Mouse (Mus musculus) brain, embryonic 14.5 days (tissue): ENCODE data around the gene Gli2.

Experiments used
- CTCF ChIP-seq: fragments of 200-500 bp; IDR thresholded peaks from 2 replicates; pipeline ENCODE4 v1.5.1; 2012; ENCODE audit warnings: inconsistent platforms, mild to moderate bottlenecking, moderate library complexity, borderline replicate concordance; ENCODE audit not compliant: insufficient read depth, insufficient read length; ENCODE audit errors: extremely low read depth
- POLR2A ChIP-seq: fragments of 200-500 bp; IDR thresholded peaks from 2 replicates; pipeline ENCODE4 v1.6.1; 2012; ENCODE audit warnings: mild to moderate bottlenecking, inconsistent platforms, borderline replicate concordance; ENCODE audit not compliant: poor library complexity, insufficient read depth, insufficient read length, severe bottlenecking; ENCODE audit errors: extremely low read depth

DNA sequence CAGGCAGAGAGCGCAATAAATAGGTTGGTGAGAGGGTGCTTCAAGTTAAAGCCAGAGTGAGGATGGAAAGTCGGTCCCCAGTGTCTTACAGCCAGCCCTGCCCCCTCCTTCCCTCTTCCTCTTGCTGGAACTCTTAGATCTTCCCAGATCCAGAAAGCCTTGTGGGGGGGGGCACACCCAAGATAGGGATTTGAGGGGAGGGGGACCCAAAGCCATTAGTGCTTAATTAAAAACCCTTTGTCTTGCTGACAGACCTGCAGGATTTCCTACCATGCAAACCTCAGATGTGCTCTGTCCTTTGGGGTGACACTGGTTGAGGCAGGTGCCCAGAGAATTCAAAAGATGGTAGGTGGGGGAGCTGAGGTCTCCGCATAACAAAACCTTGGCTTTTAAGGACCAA, 22.5 kb upstream of the Gli2 start:
- TF ChIP-seq POLR2A (no peak), CTCF (no peak)
